Mouse (Mus musculus) forebrain, postnatal 0 days (tissue): ENCODE measurements at regions not wholly inside any gene's neighbourhood (a gene's known extent, or its start where the extent isn't known, plus 50 kb on each side); places are given as distances from the start of the nearest gene placed in this dataset.

Source experiments
- ATAC-seq: fragments of 200-750 bp; cut with Nextera tagmentation; 2 replicates; pipeline ENCODE4 v1.8.0; 2017; ENCODE audit warnings: mild to moderate bottlenecking, moderate library complexity
- DNase-seq: peaks from one replicate; pipeline ENCODE4 v3.0.0-alpha.2; 2015
- H3K27ac ChIP-seq: fragments of 300-500 bp; sonication (generic); 2 replicates; pipeline ENCODE4 v1.5.1; 2014; ENCODE audit warnings: low read depth, mild to moderate bottlenecking, antibody characterized with exemption, low read length, moderate library complexity, mixed read lengths
- H3K27me3 ChIP-seq: fragments of 300-500 bp; sonication (generic); 2 replicates; pipeline ENCODE4 v1.6.1; 2014; ENCODE audit warnings: mild to moderate bottlenecking, low read length, mixed read lengths; ENCODE audit not compliant: insufficient read depth
- H3K36me3 ChIP-seq: fragments of 300-500 bp; sonication (generic); 2 replicates; pipeline ENCODE4 v1.6.1; 2014; ENCODE audit warnings: mild to moderate bottlenecking, moderate library complexity; ENCODE audit not compliant: insufficient read depth
- H3K4me1 ChIP-seq: fragments of 300-500 bp; sonication (generic); 2 replicates; pipeline ENCODE4 v1.6.1; 2014; ENCODE audit warnings: antibody characterized with exemption; ENCODE audit not compliant: insufficient read depth
- H3K4me2 ChIP-seq: fragments of 300-500 bp; sonication (generic); 2 replicates; pipeline ENCODE4 v1.6.1; 2014; ENCODE audit warnings: low read depth, mild to moderate bottlenecking, moderate library complexity
- H3K4me3 ChIP-seq: fragments of 300-500 bp; sonication (generic); 2 replicates; pipeline ENCODE4 v1.5.1; 2014; ENCODE audit warnings: low read depth, low read length, mixed read lengths
- H3K9ac ChIP-seq: fragments of 300-500 bp; sonication (generic); 2 replicates; pipeline ENCODE4 v1.6.1; 2014; ENCODE audit warnings: mild to moderate bottlenecking
- H3K9me3 ChIP-seq: fragments of 300-500 bp; sonication (generic); 2 replicates; pipeline ENCODE4 v1.6.1; 2016; ENCODE audit warnings: low read length
- CTCF ChIP-seq: sonication (generic); IDR thresholded peaks from 2 replicates; pipeline ENCODE4 v1.5.1; 2016; ENCODE audit warnings: antibody characterized with exemption, control low read depth, low read depth
- WGBS: fragments of 180-500 bp; shearing (Covaris S2); extraction: QIAGEN DNeasy Blood & Tissue Kit; methylation state at CpG from one replicate; pipeline ENCODE4 v1.1.7; 2014; 5-methylcytosine and 5-hydroxymethylcytosine counted together

GRCm38 (mm10) chr3:52693813-52694212 lies 323.2 kb downstream of the Cog6 start:
- no peak overlapping the region for H3K27ac ChIP-seq
- TF ChIP-seq CTCF = no peak
- no peak overlapping the region for H3K9ac ChIP-seq
- no peak overlapping the region for H3K4me2 ChIP-seq
- no peaks in the 10 kb centered on the region for H3K9me3 ChIP-seq
- ATAC-seq (peak; percentile 53; the same call in 1 of the 2 replicates), DNase-seq (peak; percentile 43)
- WGBS = 61% methylated on average over 2 of the region's 2 CpGs
- H3K4me3 ChIP-seq = no peak overlapping the region
- no peaks in the 10 kb centered on the region for H3K36me3 ChIP-seq
- H3K27me3 ChIP-seq = no peaks in the 10 kb centered on the region
- no peaks in the 10 kb centered on the region for H3K4me1 ChIP-seq

GRCm38 (mm10) chr3:52685434-52686181 lies 331.4 kb downstream of the Cog6 start:
- H3K27me3 ChIP-seq = no peaks in the 10 kb centered on the region
- no peaks in the 10 kb centered on the region for H3K4me1 ChIP-seq
- no peak overlapping the region for H3K9ac ChIP-seq
- 51% methylated on average over 9 of the region's 9 CpGs for WGBS
- H3K27ac ChIP-seq = no peak overlapping the region
- H3K4me3 ChIP-seq = no peak overlapping the region
- H3K9me3 ChIP-seq = no peaks in the 10 kb centered on the region
- DNase-seq (peak; percentile 21), ATAC-seq (no peak)
- no peak overlapping the region for H3K4me2 ChIP-seq
- TF ChIP-seq CTCF = no peak
- no peaks in the 10 kb centered on the region for H3K36me3 ChIP-seq

GRCm38 (mm10) chr3:52680824-52681388 lies 336.1 kb downstream of the Cog6 start:
- H3K27me3 ChIP-seq = no peaks in the 10 kb centered on the region
- H3K4me3 ChIP-seq = no peak overlapping the region
- DNase-seq = no peak
- no peak for TF ChIP-seq CTCF
- 0 out of 2 replicates have a peak, but pooled peaks cover 5% of the 10 kb centered on the region for H3K9me3 ChIP-seq
- ATAC-seq = peak; percentile 69; the same call in 1 of the 2 replicates
- H3K9ac ChIP-seq = no peak overlapping the region
- H3K27ac ChIP-seq = no peak overlapping the region
- no peak overlapping the region for H3K4me2 ChIP-seq
- H3K36me3 ChIP-seq = no peaks in the 10 kb centered on the region
- no peaks in the 10 kb centered on the region for H3K4me1 ChIP-seq
- WGBS = 20% methylated on average over 3 of the region's 3 CpGs

- no peak; the same call in 1 of the 2 replicates for ATAC-seq
- Histone ChIP-seq H3K36me3 (no peaks in the 10 kb centered on the region), H3K27ac (no peak overlapping the region), H3K4me3 (no peak overlapping the region), H3K27me3 (no peaks in the 10 kb centered on the region), H3K4me2 (no peak overlapping the region), H3K9me3 (0 out of 2 replicates have a peak, but pooled peaks cover 5% of the 10 kb centered on the region), H3K9ac (no peak overlapping the region), H3K4me1 (no peaks in the 10 kb centered on the region)
- no peak for DNase-seq
- no peak for TF ChIP-seq CTCF
- 71% methylated on average over 14 of the region's 14 CpGs for WGBS
These were observed 340.0 kb downstream of the Cog6 start for GRCm38 (mm10) chr3:52676886-52677670.

- Histone ChIP-seq H3K4me3 (no peak overlapping the region), H3K36me3 (no peaks in the 10 kb centered on the region), H3K27me3 (no peaks in the 10 kb centered on the region), H3K27ac (no peak overlapping the region), H3K9me3 (no peaks in the 10 kb centered on the region), H3K9ac (no peak overlapping the region), H3K4me1 (no peaks in the 10 kb centered on the region), H3K4me2 (no peak overlapping the region)
- DNase-seq (no peak), ATAC-seq (no peak)
- WGBS = 96% methylated on average over 8 of the region's 8 CpGs
- no peak for TF ChIP-seq CTCF
These were observed 346.4 kb downstream of the Cog6 start for GRCm38 (mm10) chr3:52670628-52671028.

GRCm38 (mm10) chr3:52663161-52663602 lies 353.9 kb downstream of the Cog6 start:
- H3K9me3 ChIP-seq = no peaks in the 10 kb centered on the region
- no peak overlapping the region for H3K4me2 ChIP-seq
- no peak for TF ChIP-seq CTCF
- no peak overlapping the region for H3K4me3 ChIP-seq
- H3K27ac ChIP-seq = peak overlapping the region; percentile 21; the same call in 1 of the 2 replicates
- peak; percentile 86 for ATAC-seq
- no peaks in the 10 kb centered on the region for H3K27me3 ChIP-seq
- peak; percentile 63 for DNase-seq
- WGBS = 41% methylated on average over 5 of the region's 5 CpGs
- no peak overlapping the region for H3K9ac ChIP-seq
- no peaks in the 10 kb centered on the region for H3K36me3 ChIP-seq
- H3K4me1 ChIP-seq = peaks cover 4% of the 10 kb centered on the region; the same call in 1 of the 2 replicates
